Mouse (Mus musculus): ENCODE measurements around the gene Copb1.

Gene Copb1

DNA sequence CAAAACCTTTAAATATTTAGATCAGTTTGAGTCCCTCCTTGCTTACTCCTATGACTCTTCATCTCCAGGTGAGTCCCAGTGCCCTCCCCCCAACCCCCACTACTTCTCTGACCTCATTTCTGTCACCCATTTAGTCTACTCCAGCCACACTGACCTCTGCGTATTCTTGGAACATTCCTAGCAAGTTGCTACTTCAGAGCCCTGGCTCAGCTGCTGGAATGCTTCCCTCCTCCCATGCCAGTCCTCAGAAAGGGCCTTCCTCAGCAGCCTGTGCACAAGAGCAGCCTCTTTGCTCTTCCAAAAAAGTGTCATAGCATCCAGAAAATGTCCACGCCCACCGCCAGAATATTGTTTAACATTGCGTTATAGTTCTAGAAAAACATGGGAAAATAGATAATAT lies 84.5 kb downstream of the Copb1 start:
- DNase-seq (ENCODE audit: low read depth, low spot score) = no peak

DNA sequence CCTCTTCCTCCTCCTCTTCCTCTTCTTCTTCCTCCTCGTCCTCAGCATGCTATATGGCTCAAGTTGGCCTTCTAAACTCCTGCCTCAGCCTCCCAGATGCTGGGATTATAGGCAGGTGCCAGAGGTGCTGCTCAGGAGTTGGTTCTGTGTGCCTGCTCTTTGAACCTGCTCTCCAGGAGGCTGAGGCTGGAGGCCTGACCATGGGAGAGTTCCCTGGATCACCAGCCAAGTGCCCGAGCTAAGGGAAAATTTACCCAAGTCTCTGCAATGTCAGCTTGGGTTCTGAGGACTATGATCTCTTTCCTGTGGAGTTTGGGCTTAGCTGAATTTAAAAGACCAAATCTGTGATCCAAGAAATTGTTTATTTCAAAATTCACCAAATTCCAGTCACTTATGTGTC lies 85.1 kb downstream of the Copb1 start:
- no peak for DNase-seq (ENCODE audit: low read depth, low spot score)
